Mouse (Mus musculus): ENCODE data around the gene Gpr142. TPM values are rescaled to one million over a fixed set of nuclear protein-coding genes. Genes with fewer than 3 reads are reported as not detected.

The Gpr142 gene
- polyA plus RNA-seq, 1 experiment: 0.07 TPM

- Histone ChIP-seq H3K4me3 (no peak overlapping the region), H3ac (ENCODE audit: control insufficient read depth, insufficient read length) (no peak overlapping the region), H3K36me3 (ENCODE audit: control insufficient read depth, insufficient read depth) (no peaks in the 10 kb centered on the region), H3K27me3 (ENCODE audit: control insufficient read depth, insufficient read depth, insufficient read length) (no peaks in the 10 kb centered on the region), H3K79me2 (ENCODE audit: control insufficient read depth, insufficient read depth) (no peaks in the 10 kb centered on the region), H3K4me2 (ENCODE audit: low read depth) (no peak overlapping the region)
- TF ChIP-seq TCF3 (IDR thresholded peaks at IDR 0.05; ENCODE audit: insufficient read length, low read depth) (no peak), SRF (IDR thresholded peaks at IDR 0.05; ENCODE audit: control insufficient read depth, insufficient read length, low read depth) (no peak), POLR2A (IDR thresholded peaks at IDR 0.05; ENCODE audit: insufficient read length, low read depth) (no peak), REST (IDR thresholded peaks at IDR 0.05; ENCODE audit: insufficient read depth, insufficient read length) (no peak), TCF12 (IDR thresholded peaks at IDR 0.05; ENCODE audit: insufficient read depth, poor library complexity, severe bottlenecking) (no peak), POLR2AphosphoS2 (IDR thresholded peaks at IDR 0.05; ENCODE audit: insufficient read length, low read depth) (no peak), MYOG (IDR thresholded peaks at IDR 0.05; ENCODE audit: control insufficient read depth in 1 of 3, insufficient read depth in 1 of 3, insufficient read length in 2 of 3, low read depth in 2 of 3) (no peak), USF1 (IDR thresholded peaks at IDR 0.05; ENCODE audit: low read depth) (no peak), E2F4 (IDR thresholded peaks at IDR 0.05; ENCODE audit: insufficient read depth) (no peak), MAX (IDR thresholded peaks at IDR 0.05; ENCODE audit: low read depth) (no peak), CEBPB (IDR thresholded peaks at IDR 0.05; ENCODE audit: insufficient read depth, poor library complexity, severe bottlenecking) (no peak), MYOD1 (IDR thresholded peaks at IDR 0.05; ENCODE audit: control insufficient read depth in 1 of 3, insufficient read length in 2 of 3, low read depth in 2 of 3) (no peak)
Observed at GRCm38 (mm10) chr11:114790171-114790570, 8.6 kb upstream of the Gpr142 start.

- Histone ChIP-seq H3K27me3 (ENCODE audit: control insufficient read depth, insufficient read depth, insufficient read length) (no peaks in the 10 kb centered on the region), H3K36me3 (ENCODE audit: control insufficient read depth, insufficient read depth) (no peaks in the 10 kb centered on the region), H3K4me2 (ENCODE audit: low read depth) (no peak overlapping the region), H3K4me3 (no peak overlapping the region), H3ac (ENCODE audit: control insufficient read depth, insufficient read length) (no peak overlapping the region), H3K79me2 (ENCODE audit: control insufficient read depth, insufficient read depth) (no peaks in the 10 kb centered on the region)
- TF ChIP-seq TCF3 (IDR thresholded peaks at IDR 0.05; ENCODE audit: insufficient read length, low read depth): no peak
Observed at GRCm38 (mm10) chr11:114790841-114791240, 7.9 kb upstream of the Gpr142 start.

DNA sequence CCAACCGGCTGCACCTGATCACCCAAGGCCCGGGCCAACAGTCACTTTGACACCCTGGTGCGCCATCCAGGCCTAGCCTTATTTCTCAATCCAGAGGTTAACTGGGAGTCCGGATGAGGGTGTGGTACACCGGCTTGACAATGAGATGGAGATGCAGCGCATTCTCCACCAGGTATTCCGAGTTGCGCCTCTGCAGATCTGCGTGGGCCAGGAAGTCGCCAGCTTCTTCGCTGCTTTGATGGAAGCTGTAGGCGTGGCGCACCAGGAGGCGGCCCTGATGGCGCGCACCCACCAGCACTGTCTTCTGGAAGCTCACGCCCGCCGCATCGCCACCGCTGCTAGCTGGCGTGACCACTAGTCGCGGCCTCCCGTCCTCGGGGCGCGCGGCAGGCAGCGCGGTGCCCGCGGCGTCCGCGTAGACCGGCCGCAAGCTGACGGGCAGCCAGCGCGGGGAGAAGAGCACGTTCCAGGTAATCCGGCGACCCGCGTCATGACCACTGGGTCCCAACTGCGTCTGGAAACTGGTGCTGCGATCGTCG is 7.3 kb upstream of the Gpr142 start:
- Histone ChIP-seq H3K79me2 (ENCODE audit: control insufficient read depth, insufficient read depth) (no peaks in the 10 kb centered on the region), H3K4me2 (ENCODE audit: low read depth) (no peak overlapping the region), H3ac (ENCODE audit: control insufficient read depth, insufficient read length) (no peak overlapping the region), H3K4me3 (no peak overlapping the region), H3K36me3 (ENCODE audit: control insufficient read depth, insufficient read depth) (no peaks in the 10 kb centered on the region), H3K27me3 (ENCODE audit: control insufficient read depth, insufficient read depth, insufficient read length) (no peaks in the 10 kb centered on the region)
- TF ChIP-seq MYOG (IDR thresholded peaks at IDR 0.05; ENCODE audit: control insufficient read depth in 1 of 3, insufficient read depth in 1 of 3, insufficient read length in 2 of 3, low read depth in 2 of 3) (no peak), USF1 (IDR thresholded peaks at IDR 0.05; ENCODE audit: low read depth) (no peak), E2F4 (IDR thresholded peaks at IDR 0.05; ENCODE audit: insufficient read depth) (no peak), REST (IDR thresholded peaks at IDR 0.05; ENCODE audit: insufficient read depth, insufficient read length) (no peak), POLR2AphosphoS2 (IDR thresholded peaks at IDR 0.05; ENCODE audit: insufficient read length, low read depth) (no peak), TCF3 (IDR thresholded peaks at IDR 0.05; ENCODE audit: insufficient read length, low read depth) (no peak), POLR2A (IDR thresholded peaks at IDR 0.05; ENCODE audit: insufficient read length, low read depth) (no peak), MAX (IDR thresholded peaks at IDR 0.05; ENCODE audit: low read depth) (no peak), SRF (IDR thresholded peaks at IDR 0.05; ENCODE audit: control insufficient read depth, insufficient read length, low read depth) (no peak), MYOD1 (IDR thresholded peaks at IDR 0.05; ENCODE audit: control insufficient read depth in 1 of 3, insufficient read length in 2 of 3, low read depth in 2 of 3) (no peak), CEBPB (IDR thresholded peaks at IDR 0.05; ENCODE audit: insufficient read depth, poor library complexity, severe bottlenecking) (no peak), TCF12 (IDR thresholded peaks at IDR 0.05; ENCODE audit: insufficient read depth, poor library complexity, severe bottlenecking) (no peak)

DNA sequence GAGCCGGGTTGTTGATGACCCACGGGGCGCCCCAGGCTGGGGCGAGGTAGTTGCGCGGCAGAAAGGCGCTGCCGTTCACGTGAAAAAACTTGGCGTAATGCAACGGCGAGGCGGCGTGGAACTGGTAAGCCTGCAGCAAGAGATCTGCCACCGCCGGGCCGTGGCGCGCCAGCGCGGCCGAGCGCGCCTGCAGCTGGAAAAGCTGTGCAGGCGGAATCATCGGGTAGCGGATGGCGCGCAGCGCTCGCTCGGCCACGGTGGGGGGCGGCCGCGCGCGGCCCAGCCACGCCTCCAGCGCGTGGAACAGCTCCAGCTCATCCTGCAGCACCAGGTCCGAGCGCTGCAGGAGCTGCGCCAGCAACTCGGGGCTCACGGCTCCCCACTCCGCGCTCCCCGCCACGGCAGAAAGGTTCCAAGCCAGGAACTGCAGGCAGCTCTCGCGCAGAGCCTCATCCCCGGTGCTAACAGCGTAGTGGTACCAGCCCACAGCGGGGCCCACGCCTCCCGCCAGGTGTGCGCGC is 6.8 kb upstream of the Gpr142 start:
- TF ChIP-seq MYOD1 (IDR thresholded peaks at IDR 0.05; ENCODE audit: control insufficient read depth in 1 of 3, insufficient read length in 2 of 3, low read depth in 2 of 3): no peak
- no peak for TF ChIP-seq TCF12 (IDR thresholded peaks at IDR 0.05; ENCODE audit: insufficient read depth, poor library complexity, severe bottlenecking)
- TF ChIP-seq E2F4 (IDR thresholded peaks at IDR 0.05; ENCODE audit: insufficient read depth): no peak
- no peak for TF ChIP-seq USF1 (IDR thresholded peaks at IDR 0.05; ENCODE audit: low read depth)
- H3K4me2 ChIP-seq (ENCODE audit: low read depth): peak overlapping the region; percentile 75
- H3K4me3 ChIP-seq: no peak overlapping the region
- no peak overlapping the region for H3ac ChIP-seq (ENCODE audit: control insufficient read depth, insufficient read length)
- H3K36me3 ChIP-seq (ENCODE audit: control insufficient read depth, insufficient read depth): no peaks in the 10 kb centered on the region
- no peaks in the 10 kb centered on the region for H3K79me2 ChIP-seq (ENCODE audit: control insufficient read depth, insufficient read depth)
- no peaks in the 10 kb centered on the region for H3K27me3 ChIP-seq (ENCODE audit: control insufficient read depth, insufficient read depth, insufficient read length)

DNA sequence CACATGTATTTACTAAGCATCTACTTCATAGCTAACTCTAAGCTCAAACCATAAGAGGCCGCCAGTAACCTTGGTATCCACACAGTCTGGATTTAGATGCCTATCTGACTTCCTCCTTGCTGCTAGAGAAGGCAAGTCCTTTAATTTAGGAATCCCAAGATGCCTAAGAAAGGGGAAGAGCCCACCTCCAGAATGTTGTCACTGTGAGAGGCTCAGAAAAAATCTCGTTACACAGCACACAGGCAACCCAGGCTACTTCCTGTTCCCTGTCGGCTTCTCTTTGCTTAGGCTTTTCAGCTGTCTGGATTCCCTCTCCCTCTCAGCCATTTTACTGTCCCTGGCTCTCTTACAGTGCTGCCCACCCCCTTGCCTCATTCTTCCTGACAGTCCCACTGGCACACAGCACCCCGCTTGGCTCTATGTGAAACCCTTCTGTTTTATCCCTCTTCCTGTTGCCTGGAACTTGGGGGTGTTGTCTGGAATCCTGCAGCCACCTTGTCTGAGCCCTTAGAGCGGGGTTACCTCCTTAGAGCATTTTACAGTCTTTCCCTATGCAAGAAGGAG is 5.7 kb upstream of the Gpr142 start:
- no peaks in the 10 kb centered on the region for H3K79me2 ChIP-seq (ENCODE audit: control insufficient read depth, insufficient read depth)
- no peak for TF ChIP-seq POLR2AphosphoS2 (IDR thresholded peaks at IDR 0.05; ENCODE audit: insufficient read length, low read depth)
- no peak for TF ChIP-seq E2F4 (IDR thresholded peaks at IDR 0.05; ENCODE audit: insufficient read depth)
- no peak for TF ChIP-seq TCF12 (IDR thresholded peaks at IDR 0.05; ENCODE audit: insufficient read depth, poor library complexity, severe bottlenecking)
- no peak for TF ChIP-seq POLR2A (IDR thresholded peaks at IDR 0.05; ENCODE audit: insufficient read length, low read depth)
- no peak for TF ChIP-seq CEBPB (IDR thresholded peaks at IDR 0.05; ENCODE audit: insufficient read depth, poor library complexity, severe bottlenecking)
- no peak for TF ChIP-seq TCF3 (IDR thresholded peaks at IDR 0.05; ENCODE audit: insufficient read length, low read depth)
- H3ac ChIP-seq (ENCODE audit: control insufficient read depth, insufficient read length): no peak overlapping the region
- H3K4me3 ChIP-seq: peak overlapping the region; percentile 9
- H3K27me3 ChIP-seq (ENCODE audit: control insufficient read depth, insufficient read depth, insufficient read length): no peaks in the 10 kb centered on the region
- H3K4me2 ChIP-seq (ENCODE audit: low read depth): peak overlapping the region; percentile 75
- H3K36me3 ChIP-seq (ENCODE audit: control insufficient read depth, insufficient read depth): no peaks in the 10 kb centered on the region

Measured in myocyte (in vitro differentiated cells).